Mouse (Mus musculus) lung, postnatal 14 days (tissue): ENCODE measurements at regions not wholly inside any gene's neighbourhood (a gene's known extent, or its start where the extent isn't known, plus 50 kb on each side); places are given as distances from the start of the nearest gene placed in this dataset.
A peak's percentile ranks its signal among the peaks of the same experiment; 100 is the strongest.

Experiments
- DNase-seq: peaks from one replicate; pipeline ENCODE4 v3.0.0; 2021

GRCm38 (mm10) chr13:47413261-47413660 is 290.8 kb downstream of the Rnf144b start:
- no peak for DNase-seq

- no peak for DNase-seq
Observed at GRCm38 (mm10) chr13:47413940-47414339, 291.5 kb downstream of the Rnf144b start.

- DNase-seq, result no peak
Observed at GRCm38 (mm10) chr13:47429856-47430365, 307.5 kb downstream of the Rnf144b start.

GRCm38 (mm10) chr13:47430409-47430808 is 308.0 kb downstream of the Rnf144b start:
- DNase-seq, result no peak

GRCm38 (mm10) chr13:47435631-47436030 is 313.2 kb downstream of the Rnf144b start:
- peak; percentile 3 for DNase-seq

GRCm38 (mm10) chr13:47444876-47445275 is 322.4 kb downstream of the Rnf144b start:
- DNase-seq, result no peak

GRCm38 (mm10) chr13:47452186-47452760 is 329.8 kb downstream of the Rnf144b start:
- no peak for DNase-seq

GRCm38 (mm10) chr13:47462148-47462547 is 339.7 kb downstream of the Rnf144b start:
- DNase-seq, result no peak

- DNase-seq, result no peak
Observed at GRCm38 (mm10) chr13:47471543-47472213, 349.2 kb downstream of the Rnf144b start.

GRCm38 (mm10) chr13:47480159-47480558 is 357.7 kb downstream of the Rnf144b start:
- no peak for DNase-seq

- DNase-seq, result no peak
Observed at GRCm38 (mm10) chr13:47484819-47485218, 362.4 kb downstream of the Rnf144b start.

- no peak for DNase-seq
Observed at GRCm38 (mm10) chr13:47486111-47486510, 363.7 kb downstream of the Rnf144b start.

- no peak for DNase-seq
Observed at GRCm38 (mm10) chr13:47486658-47487057, 364.2 kb downstream of the Rnf144b start.

- DNase-seq, result no peak
Observed at GRCm38 (mm10) chr13:47505380-47505955, 383.0 kb downstream of the Rnf144b start.

GRCm38 (mm10) chr13:47532935-47533334 is 410.5 kb downstream of the Rnf144b start:
- no peak for DNase-seq

GRCm38 (mm10) chr13:47537156-47537555 is 414.7 kb downstream of the Rnf144b start:
- DNase-seq, result no peak

GRCm38 (mm10) chr13:47549626-47550025 is 427.2 kb downstream of the Rnf144b start:
- no peak for DNase-seq

GRCm38 (mm10) chr13:47552251-47552650 is 429.8 kb downstream of the Rnf144b start:
- DNase-seq, result no peak

GRCm38 (mm10) chr13:47554198-47554597 is 431.7 kb downstream of the Rnf144b start:
- DNase-seq, result no peak

GRCm38 (mm10) chr13:47557196-47557974 is 434.9 kb downstream of the Rnf144b start:
- DNase-seq, result no peak

GRCm38 (mm10) chr13:47562836-47563235 is 440.4 kb downstream of the Rnf144b start:
- DNase-seq, result no peak

GRCm38 (mm10) chr13:47576516-47576915 is 454.1 kb downstream of the Rnf144b start:
- DNase-seq, result peak; percentile 0

GRCm38 (mm10) chr13:47580144-47580543 is 457.7 kb downstream of the Rnf144b start:
- DNase-seq, result no peak
